Mouse (Mus musculus): Measurements from ENCODE around the gene Lmnb2.
A peak's percentile ranks its signal among the peaks of the same experiment; 100 is the strongest.

The Lmnb2 gene

DNA sequence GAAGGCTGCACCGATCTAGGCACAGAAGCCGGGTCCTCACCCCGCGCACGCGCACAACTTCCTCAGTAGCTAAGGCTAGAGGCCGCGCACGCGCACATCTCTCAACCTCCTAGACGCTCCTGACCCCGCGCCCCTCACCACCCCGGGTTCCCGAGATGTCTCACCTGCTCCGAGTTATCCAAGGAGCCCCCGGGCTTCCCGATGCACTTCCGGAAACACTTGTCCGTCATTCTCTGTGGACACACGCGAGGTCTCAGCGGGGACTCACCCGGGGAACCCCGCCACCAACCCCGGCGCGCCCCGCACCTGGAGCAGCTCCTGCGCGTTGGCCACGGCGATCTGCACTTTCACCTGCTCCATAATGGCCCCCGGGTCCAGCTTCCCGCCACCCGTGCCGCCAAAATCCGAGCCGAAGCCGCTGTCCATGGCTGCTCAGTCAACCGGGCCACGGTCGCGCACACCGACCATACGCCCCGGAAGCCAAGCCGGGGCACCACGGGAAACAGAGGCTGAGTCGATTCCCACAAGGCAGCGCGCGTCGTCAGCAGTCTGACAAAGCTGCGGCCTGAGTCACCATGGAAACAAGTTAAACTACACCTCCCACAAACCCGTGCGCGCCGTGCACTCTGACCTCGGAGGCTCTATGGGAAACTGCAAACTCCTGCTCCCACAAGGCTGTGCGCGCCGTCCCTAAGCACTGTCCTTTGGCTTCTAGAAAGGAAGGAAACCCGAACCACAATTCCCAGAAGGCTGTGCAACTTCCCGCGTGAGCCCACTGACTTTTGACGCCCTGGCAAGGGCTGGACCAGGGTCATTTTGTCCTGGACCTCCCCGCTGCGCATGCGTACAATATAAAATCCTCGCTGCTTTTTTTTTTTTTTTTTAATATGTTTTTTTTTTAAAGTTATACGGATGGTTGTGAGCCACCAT is 17.5 kb downstream of the Lmnb2 start, which contains the start of gene Timm13:
Gene Timm13, minus strand, starts transcription at position 652 of the 930 bp plus-strand sequence.
- peak; percentile 100 for DNase-seq (ENCODE audit: low read depth, low spot score)

DNA sequence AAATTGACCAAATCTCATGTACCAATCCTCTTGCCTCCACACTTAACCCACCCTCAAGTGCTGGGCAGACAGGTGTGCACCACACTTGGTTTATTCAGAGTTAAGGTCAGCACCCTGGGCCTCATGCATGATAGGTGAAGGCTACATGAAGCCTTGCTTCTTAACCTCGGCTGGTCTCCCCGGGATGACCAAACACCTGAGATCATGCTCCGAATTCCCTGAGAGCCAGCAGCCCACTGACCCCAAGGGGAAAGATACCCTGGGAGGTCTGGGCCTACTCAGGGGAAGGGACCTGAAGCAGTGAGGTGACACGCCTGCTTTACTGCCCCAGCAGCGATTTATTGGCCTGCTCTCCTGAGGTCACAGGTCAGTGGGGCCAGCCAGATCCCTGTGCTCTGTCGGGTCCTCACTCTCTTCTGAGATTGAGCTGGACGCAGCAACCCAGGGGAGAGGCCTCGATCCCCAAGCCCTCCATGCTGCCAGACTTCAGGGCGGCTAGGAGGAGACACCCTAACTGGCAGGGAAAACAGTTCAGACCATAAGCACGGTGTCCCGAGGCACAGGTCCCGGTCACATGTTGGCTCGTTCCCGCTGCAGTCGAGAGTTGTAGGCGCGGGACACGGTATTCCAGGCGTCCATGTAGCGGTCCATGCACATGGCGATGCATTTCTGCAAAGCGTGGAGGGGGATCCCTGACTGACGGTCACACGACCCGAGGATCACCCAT is 18.3 kb downstream of the Lmnb2 start:
- peak; percentile 21 for DNase-seq (ENCODE audit: low read depth, low spot score)

DNA sequence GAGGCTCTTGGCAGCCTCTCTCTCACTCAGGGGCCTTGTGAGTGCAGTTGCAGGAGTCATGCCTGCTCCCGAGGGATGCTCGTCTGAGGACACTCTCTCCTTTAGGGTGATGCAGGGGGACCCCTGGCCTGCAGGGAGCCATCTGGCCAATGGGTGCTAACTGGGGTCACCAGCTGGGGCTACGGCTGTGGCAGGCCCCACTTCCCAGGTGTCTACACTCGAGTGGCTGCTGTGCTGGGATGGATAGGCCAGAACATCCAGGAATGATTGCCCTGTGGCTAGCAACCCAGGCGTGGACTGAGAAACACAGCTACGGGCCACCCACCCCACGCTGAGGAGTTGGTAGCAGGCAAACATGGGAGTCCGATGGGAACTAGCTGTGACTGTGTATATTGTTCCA is 19.0 kb downstream of the Lmnb2 start:
- no peak for DNase-seq (ENCODE audit: low read depth, low spot score)

DNA sequence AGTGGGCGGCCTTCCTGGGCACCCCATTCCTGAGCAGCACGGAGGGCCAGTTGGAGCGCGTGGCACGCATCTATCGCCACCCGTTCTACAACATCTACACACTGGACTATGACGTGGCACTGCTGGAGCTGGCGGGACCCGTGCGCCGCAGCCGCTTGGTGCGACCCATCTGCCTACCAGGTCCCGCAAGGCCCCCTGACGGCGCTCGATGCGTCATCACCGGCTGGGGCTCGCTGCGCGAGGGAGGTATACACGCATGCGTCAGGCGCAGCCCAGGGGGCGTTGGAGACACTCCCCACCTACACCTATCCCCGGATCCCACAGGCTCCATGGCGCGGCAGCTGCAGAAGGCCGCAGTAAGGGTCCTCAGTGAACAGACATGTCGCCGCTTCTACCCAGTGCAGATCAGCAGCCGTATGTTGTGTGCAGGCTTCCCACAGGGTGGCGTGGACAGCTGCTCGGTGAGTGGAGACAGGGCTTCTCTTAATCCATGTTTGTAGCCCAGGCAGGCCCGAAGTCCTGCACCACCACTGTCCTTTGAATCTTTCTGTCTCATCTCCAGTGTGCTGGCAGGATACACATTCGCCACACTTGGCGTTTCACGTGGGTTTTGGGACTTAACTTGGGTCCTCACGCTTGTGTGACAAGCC is 20.1 kb downstream of the Lmnb2 start:
- no peak for DNase-seq (ENCODE audit: low read depth, low spot score)

DNA sequence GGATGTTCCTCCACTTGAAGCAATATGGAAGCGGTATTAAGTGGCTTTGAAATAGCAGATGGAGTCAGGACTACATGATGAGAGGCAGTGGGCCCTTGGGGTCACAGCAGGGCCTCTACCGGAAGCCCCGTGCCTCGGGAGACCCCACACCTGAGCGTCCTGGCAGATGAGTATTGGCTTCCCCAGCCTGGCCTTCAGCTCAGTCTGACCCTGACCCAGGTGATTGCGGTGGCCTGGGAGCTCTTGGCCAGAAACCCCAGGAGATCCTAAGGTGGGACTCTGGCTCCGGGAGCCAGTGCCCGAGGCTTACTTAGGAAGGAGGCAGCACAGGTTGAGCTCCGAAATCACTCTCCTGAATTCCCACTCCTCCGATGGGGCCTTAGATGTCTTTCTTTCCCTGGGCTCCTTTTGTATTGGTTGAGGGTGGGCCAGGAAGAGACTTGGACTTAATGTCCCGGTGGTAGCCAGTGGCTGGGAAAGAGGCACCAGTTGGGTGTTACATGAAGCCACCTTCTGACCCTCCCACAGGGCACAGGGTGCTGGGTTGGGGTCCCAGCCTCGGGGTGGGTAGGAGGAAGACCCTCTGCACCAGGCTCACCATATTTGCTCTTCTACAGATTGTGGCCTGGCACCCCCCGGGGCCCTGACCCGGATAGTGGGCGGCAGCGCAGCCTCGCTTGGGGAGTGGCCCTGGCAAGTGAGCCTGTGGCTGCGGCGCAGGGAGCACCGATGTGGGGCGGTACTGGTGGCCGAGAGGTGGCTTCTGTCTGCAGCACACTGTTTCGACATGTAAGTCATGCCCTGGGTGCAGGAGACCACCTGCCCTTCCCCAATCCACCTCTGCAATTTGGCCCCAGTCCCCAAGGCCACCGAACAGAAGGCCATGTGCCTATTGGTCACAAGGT is 21.2 kb downstream of the Lmnb2 start:
- DNase-seq (ENCODE audit: low read depth, low spot score), result no peak

DNA sequence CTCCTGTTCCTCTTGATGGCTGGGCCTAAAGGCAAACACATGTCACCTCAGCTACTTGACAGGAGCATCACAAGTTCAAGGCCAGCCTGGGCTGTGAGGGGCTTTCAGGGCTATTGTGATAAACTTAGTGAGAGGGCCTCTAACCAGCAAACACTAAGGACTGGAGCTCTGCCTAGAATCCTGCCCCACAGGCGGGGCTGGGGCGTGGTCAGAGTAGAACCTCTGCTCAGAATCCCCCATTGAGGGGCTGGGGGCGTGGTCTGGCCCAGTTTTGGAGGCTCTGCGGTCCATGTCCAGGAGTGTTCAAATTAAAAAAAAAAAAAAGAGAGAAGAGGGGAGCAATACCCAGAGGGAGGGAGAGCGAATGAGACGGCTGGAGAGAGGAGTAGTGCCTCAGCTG is 22.3 kb downstream of the Lmnb2 start:
- no peak for DNase-seq (ENCODE audit: low read depth, low spot score)

DNA sequence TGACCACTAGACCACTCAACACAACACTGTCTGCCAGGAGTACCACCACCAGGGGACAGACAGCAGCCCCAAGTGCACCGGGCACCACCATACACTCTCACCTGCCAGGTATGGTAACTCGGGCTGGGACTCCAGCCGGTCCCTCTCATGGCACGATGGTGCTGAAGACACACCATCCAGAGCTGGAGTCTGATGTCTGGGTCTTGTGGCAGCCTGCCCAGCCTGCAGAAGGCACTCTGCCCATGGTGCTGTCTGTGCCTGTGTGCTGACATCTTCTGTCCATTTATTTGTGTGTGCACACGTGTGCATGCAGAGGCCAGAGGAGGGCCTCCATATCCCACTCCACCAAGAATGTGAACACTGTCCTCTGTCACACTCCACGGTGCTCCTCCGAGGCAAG is 22.9 kb downstream of the Lmnb2 start:
- no peak for DNase-seq (ENCODE audit: low read depth, low spot score)

DNA sequence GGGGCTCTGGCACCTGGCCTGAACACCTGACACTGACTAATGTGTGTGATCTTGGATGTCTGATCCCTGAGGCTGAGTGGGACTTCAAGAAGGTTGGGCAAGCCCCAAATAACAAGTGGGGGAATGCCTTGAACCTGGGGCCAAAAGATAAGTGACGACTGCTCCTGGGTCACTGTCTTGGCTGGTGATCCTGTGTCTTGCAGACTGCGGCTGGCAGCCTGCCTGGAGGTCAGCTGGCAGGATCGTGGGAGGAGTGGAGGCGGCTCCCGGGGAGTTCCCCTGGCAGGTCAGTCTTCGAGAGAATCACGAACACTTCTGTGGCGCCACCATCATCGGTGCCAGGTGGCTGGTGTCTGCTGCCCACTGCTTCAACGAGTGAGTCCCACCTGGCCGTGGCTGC is 30.9 kb downstream of the Lmnb2 start:
- peak; percentile 62 for DNase-seq (ENCODE audit: low read depth, low spot score)

DNA sequence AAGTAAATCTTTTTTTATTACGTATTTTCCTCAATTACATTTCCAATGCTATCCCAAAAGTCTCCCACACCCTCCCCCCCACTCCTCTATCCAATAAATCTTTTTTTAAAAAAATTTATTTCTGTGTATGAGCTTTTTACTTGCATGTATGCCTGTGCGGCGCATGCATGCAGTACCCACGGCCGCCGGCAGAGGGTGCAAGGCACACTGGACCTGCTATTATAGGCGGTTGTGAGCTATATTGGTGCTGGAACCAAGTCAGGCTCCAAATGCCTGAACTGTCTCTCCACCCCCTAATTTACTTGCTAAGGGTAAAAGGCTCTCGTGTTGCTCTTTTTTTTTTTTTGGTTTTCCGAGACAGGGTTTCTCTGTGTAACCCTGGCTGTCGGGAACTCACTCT is 36.7 kb downstream of the Lmnb2 start:
- peak; percentile 54 for DNase-seq (ENCODE audit: low read depth, low spot score)

DNA sequence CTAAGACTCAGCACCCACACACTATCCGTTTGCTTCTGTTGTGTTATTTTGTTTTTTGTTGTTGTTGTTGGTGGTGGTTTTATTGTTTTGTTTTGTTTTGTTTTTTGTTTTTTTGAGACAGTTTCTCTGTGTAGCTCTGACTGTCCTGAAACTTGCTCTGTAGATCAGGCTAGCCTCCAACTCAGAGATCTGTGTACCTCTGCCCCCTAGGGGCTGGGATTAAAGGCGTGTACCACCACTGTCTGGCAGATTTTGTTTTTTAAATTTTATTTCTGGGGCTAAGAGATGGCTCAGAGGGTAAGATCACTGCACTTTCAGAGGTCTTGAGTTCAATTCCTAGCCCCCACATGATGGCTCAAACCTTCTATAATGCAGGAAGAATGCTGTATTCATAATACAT is 37.1 kb downstream of the Lmnb2 start:
- no peak for DNase-seq (ENCODE audit: low read depth, low spot score)

DNA sequence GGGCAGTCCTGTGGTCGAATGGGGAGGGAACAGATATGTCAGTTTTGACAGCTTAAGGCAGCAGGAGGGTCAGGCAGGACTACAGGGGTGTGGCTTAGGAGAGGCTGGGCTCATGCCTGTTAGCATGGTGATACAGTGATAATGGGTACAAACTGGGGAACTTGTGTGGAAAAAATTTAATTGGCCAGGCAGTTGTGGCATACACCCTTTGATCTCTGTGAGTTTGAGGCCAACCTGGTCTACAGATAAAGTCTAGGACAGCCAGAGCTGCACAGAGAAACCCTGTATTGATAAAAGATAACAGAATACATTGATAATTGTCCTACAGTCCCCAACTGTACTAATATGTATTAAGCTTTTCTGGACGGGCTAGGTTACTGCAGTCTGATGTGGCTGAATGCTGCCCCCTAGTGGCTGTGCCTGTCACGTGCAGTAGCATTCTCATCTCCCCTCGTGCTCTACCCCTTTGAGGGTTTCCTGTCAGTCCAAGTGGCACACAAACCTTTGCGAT is 37.9 kb downstream of the Lmnb2 start:
- peak; percentile 63 for DNase-seq (ENCODE audit: low read depth, low spot score)

DNA sequence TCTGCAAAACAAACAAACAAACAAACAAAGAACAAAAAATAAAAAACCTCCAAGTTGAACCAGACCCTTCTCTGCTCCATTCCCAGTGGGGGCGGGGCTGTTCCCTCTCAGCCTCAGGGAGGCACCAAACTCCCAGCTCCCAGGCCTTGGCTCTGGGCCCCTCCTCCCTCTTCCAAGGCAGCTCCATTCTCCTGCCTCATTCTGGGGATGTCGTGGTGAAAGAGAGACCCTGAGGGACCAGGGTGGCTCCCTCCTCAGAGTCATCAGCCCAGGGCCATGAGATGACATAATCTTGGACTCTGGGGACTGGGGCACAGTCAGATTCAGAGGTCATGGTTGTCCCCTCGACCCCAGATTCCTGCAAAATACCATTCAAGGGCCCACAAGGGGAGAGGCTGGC is 41.5 kb downstream of the Lmnb2 start:
- no peak for DNase-seq (ENCODE audit: low read depth, low spot score)

DNA sequence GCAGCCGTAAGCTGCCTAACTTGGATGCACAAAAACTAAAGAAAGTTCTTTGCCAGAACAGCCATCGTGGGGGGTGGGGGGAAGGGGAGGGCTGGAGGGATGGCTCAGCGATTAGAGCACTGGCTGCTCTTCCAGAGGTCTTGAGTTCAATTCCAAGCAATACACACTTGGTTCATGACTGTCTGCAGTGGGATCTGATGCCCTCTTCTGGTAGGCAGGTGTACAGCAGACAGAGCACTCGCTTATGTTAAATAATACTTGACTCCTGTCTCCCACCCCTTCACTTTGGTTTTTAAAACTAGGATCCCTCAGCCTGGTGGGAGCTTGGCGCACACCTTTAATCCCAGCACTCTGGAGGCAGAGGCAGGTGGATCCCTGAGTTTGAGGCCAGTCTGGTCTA is 42.0 kb downstream of the Lmnb2 start:
- DNase-seq (ENCODE audit: low read depth, low spot score), result peak; percentile 41

DNA sequence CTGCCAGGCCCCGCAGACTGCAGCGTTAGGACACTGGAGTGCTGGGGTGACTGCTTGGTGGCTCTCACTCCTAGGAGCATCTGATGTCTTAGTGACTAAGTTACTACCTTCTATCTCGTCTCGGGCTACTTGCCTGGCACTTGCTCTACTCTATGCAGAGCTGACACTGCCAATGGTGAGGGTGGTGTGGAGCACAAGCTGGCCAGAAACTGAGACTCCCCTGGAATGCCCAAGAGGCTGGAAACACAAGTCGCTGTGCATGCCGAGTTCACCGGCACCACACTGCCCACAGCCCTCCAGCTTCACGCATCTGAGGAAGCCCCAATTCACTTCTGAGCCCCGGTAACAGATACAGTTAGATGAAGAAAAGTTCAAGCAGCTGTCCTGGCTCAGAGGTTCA is 44.0 kb downstream of the Lmnb2 start:
- peak; percentile 72 for DNase-seq (ENCODE audit: low read depth, low spot score)

DNA sequence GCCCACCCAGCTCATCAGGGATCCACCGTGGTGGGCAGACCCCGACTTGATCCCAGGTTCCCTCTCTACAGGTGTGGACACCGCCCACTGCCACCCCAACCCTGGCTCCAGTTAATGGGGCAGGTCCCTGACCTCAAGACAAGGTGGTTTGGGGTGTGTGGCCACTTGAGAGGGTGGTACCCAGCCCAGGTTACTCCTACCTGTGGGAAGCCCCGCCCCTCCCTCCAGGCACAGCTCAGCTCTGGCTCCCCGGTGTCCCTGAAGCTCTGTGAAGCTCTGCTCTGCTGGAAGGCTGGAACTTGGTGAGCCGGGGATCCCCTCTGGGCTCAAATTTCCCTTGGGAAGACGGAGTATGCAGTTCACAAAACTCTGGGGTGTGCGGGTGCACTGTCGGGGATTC is 46.5 kb downstream of the Lmnb2 start, which contains the start of gene Tmprss9:
Gene Tmprss9, plus strand, starts transcription at position 268 of the 400 bp plus-strand sequence.
- DNase-seq (ENCODE audit: low read depth, low spot score), result no peak

DNA sequence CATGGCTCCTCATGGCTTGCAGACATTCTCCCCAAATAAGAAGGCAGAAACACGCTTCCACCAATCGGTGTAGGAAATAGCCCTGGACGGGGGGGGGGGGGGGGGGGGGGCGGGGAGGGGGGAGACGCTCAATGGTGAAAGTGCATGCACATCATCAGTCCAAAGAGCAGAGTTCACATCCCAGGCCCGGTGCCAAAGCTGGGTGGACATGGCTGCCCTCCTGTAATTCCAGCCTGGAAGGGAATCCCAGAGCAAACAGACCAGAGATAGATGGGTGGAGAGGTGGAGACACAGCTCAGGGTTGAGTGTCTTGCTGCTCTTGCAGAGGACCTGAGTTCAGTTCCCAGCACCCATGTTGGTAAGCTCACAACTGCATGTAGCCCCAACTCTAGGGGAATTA is 47.1 kb downstream of the Lmnb2 start:
- no peak for DNase-seq (ENCODE audit: low read depth, low spot score)

DNA sequence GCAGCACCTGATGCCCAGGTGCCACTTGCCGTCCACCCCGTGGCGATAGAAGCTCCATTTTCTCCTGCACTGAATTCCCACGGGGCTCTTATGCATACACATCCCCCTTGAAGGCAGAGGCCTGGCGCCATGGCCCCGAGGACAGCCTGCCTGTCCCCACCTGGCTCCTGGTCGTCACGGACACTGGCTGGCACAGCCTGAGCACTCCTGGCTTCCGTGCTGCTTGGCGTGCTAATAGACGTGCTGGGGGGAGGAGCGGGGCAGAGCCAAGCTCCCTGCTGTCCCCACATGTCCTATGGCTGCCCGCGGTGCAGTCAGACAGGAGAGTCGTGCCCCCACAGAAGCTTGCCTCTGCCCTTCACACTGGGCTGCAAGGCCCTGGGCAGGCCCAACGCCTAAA is 53.6 kb downstream of the Lmnb2 start:
- peak; percentile 85 for DNase-seq (ENCODE audit: low read depth, low spot score)

DNA sequence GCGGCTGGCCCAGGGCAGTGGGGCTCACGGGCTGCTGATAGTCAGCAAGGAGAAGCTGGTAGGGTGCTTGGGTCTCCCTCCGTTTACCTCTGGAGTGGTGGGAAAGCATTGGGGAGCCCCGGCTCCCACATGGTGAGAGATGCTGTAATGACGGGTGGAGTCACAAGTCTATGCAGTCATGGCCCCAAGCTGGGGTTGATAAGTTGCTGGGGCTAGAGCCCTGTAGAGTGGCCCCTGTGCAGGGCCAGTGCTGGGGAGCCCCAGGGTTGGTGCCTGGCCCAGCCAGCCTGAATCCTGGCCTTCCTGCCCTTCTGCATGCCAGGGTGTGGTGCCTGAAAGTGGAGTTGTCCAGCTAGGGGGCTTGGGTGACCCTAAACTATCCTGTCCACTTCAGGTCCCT is 55.7 kb downstream of the Lmnb2 start:
- DNase-seq (ENCODE audit: low read depth, low spot score), result no peak

DNA sequence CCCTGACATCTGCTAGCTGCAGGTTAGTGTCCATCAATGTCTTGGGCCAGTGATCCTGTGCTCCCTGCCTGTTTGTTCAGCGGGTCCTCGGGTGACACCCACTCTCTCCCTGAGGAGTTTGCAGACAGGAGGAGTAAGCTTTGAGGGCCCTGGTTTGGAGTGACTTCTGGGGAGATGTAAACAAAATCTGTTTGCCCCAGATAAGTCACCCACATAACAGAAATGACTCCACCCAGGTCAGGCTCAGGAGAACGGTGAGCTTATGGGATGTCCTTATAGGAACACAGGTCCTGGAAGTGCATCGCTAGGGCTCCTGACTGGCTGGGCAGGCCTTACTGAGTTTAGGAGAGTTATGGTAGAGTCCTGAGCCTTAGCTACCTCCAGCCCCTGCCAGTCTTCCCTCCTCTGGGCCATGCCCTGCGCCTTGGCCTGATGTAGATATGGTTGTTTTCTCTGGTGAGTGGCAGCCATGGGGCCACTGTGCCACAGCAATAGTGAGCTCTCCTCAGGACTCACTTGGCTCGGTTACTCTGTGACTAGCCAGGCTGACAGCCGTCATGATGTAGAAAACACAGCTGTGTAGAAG is 59.6 kb downstream of the Lmnb2 start:
- no peak for DNase-seq (ENCODE audit: low read depth, low spot score)

DNA sequence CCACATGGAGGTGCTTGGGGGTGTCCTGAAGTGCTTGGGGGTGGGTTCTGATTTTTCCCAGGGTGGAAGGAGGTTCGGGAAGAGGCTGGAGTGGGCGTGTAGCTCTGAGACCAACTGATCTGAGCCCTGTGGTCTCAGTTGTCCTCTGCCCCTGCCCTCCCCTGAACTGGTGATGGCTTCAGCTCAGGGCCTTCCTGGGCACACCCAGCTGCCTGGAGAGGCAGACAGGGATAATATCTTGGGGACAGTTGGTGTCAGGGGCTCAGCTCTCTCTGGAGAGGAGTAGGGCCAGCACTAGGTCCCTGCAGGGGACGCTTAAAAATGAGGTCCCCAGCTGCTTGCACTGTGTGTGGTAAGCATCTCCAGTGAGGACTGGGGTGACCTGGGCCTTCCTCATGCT is 60.2 kb downstream of the Lmnb2 start:
- DNase-seq (ENCODE audit: low read depth, low spot score), result no peak

DNA sequence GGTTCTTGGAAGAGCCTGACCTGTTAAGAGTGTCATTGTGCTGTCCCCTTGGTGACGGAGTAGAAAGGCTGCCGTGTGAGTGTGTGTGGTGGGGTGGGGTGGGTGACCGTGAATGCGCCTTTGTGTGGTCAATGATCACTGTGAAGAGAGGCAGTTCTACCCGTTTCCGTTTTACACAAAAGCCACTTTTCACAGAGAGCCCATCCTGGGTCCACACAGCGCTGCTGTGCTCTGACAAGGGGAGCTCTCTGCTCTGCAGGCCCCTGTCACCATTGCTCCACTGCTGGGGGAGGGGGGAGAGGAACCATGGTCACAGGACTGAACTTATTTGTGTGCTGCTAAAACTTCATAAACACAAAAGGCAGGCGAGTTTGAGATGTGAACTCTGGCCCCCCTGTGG is 60.7 kb downstream of the Lmnb2 start:
- DNase-seq (ENCODE audit: low read depth, low spot score), result no peak
